In the genomic region with DNA sequence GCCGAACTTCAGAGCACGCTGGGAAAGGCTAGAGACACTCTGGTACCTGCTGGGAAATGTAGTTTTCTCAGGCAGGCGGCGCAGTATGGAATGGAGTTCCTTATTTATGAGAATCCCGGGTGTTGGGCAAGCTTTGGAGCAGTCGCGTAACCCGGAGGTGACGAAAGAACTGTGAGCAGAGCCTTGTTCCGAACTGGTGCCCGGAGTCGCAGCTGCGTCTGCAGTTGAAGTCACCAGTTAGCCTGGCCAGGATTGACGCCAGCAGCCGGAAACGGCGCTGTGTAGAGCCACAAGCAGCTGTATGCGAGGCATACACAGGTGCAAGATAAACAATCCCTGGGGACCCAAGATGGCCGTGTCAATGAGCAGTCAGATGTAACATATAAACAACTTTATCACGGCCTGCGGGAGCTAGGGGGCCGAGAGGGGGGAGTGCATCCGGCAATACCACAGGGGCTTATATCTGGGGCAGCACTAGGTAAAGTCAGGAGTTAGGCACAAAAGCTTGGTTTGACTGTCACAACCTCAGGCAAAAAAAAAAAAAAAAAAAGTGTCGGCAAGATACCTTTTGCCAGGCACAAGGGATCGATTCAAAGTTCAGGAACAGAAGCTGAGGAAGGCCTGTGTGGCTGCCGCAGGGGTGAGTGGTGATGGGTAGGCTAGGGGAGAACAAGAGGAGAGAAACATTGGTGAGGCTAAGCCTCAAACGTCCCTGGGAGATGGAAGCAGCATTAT, we compare ENCODE assay signal across 8 mouse cellular contexts. TPM values are rescaled to one million over a fixed set of nuclear protein-coding genes. Genes with fewer than 3 reads are reported as not detected.
DNase-seq lines count a peak whose midpoint lies in the region; TF ChIP-seq lines count a peak whose summit lies in the region.

Neil1 (minus strand) TSS at position 162 of the 735 bp plus-strand sequence.

- H3K4me3 ChIP-seq in left cerebral cortex, adult 2 months = peak within 1 kb of the TSS; percentile 68
- H3K4me3 ChIP-seq in macrophage (ENCODE audit: inconsistent target) = peak within 1 kb of the TSS; percentile 68

- peak within 1 kb of the TSS; percentile 92 for H3K27ac ChIP-seq in left cerebral cortex, adult 2 months
- H3K27ac ChIP-seq in macrophage = peak within 1 kb of the TSS; percentile 68

- 2% methylated on average over 26 of the region's 27 CpGs for WGBS in macrophage (ENCODE audit: missing documents)

- no peaks in the 10 kb centered on the region for H3K79me2 ChIP-seq in macrophage (ENCODE audit: inconsistent target)

- intact Hi-C loops in left cerebral cortex, adult 2 months (cut with DNase I) = loop anchor here (1.0 kb wide), 1 partner anchor 10 kb away; the partner anchor contains the start of gene Commd4

- peak; percentile 3; the same call in 1 of the 2 replicates for TF ChIP-seq CTCF in left cerebral cortex, adult 2 months (IDR thresholded peaks at IDR 0.05)

- peak; percentile 90 to 97 for DNase-seq in adrenal gland, adult (ENCODE audit: inconsistent age in 2 of 2, low spot score in 1 of 2)
- peak; percentile 92 for DNase-seq in embryo, embryonic 10 days (ENCODE audit: low spot score)
- peak; percentile 79 to 86 for DNase-seq in gastrocnemius, adult 8-10 months (ENCODE audit: low spot score in 2 of 2)
- DNase-seq in hindlimb bud, embryonic 11.5 days (ENCODE audit: extremely low spot score, low read depth, low spot score) = peak; percentile 80
- DNase-seq in left cerebral cortex, adult 2 months (ENCODE audit: extremely low spot score in 1 of 2, low spot score in 2 of 2) = peak; percentile 84 to 89
- DNase-seq in retina, postnatal 7 days (ENCODE audit: low read depth, low spot score) = peak; percentile 70
- peak; percentile 73 for DNase-seq in urinary bladder, adult 2 months (ENCODE audit: low spot score)

- peaks cover 7% of the 10 kb centered on the region; the same call in 1 of the 2 replicates for H3K36me3 ChIP-seq in macrophage (ENCODE audit: inconsistent target)

RNA-seq across cellular contexts. Expression of gene Neil1, which starts in this region (rescaled TPM):
- 1 to 10 TPM; 4.4 to 7.2 (median 5.7) TPM for total RNA-seq in gastrocnemius, adult 8-10 months (2022)
- total RNA-seq in left cerebral cortex, adult 2 months (2021) = 10 to 100 TPM in 1 of 2 experiments, 1 to 10 TPM in 1; 9.9 to 10.5 TPM
- 10 to 100 TPM in 15 of 26 experiments, 1 to 10 TPM in 11; 2.1 to 22.7 (median 11.8) TPM for total RNA-seq in macrophage (2018; cell fraction: chromatin; rRNA removed)
- total RNA-seq in macrophage (2018; cell fraction: cytosol; rRNA removed) = 1 to 10 TPM; 4.6 to 8.4 (median 6.7) TPM
- total RNA-seq in macrophage (2018; cell fraction: nucleus; rRNA removed) = 10 to 100 TPM in 17 of 26 experiments, 1 to 10 TPM in 9; 2.6 to 22.2 (median 11.6) TPM
- polyA plus RNA-seq in macrophage (2018) = 3.3 to 8.3 TPM (median 5.6 TPM) in 3 replicates
- 13.0 and 15.3 TPM in 2 replicates for polyA plus RNA-seq in urinary bladder, adult 2 months (2012; rRNA removed)

Comparison
In these comparisons a context has a peak if more than half of its experiments do, and no peak if none do; other contexts are left out.
1. Peak in every context shown above with its lines: DNase-seq, H3K4me3 ChIP-seq and H3K27ac ChIP-seq.